Mouse (Mus musculus): Measurements from ENCODE around the gene Mfn2. TPM values are rescaled to one million over a fixed set of nuclear protein-coding genes. Genes with fewer than 3 reads are reported as not detected.
A peak's percentile ranks its signal among the peaks of the same experiment; 100 is the strongest.

Mfn2 gene
- polyA plus RNA-seq, 1 experiment from 2014 or later, result 77.2 TPM

GRCm38 (mm10) chr4:147936331-147936954 is 31.9 kb upstream of the Mfn2 start, which contains the start of gene Plod1:
Gene Plod1 (minus strand): TSS chr4:147936767.
- no peaks in the 10 kb centered on the region for H3K36me3 ChIP-seq
- peaks cover 14% of the 10 kb centered on the region for H3K4me1 ChIP-seq
- peak within 1 kb of the TSS; percentile 90 for H3K4me2 ChIP-seq (replicated peaks)
- H3K9ac ChIP-seq (replicated peaks), result peak within 1 kb of the TSS; percentile 54
- no peaks in the 10 kb centered on the region for H3K27me3 ChIP-seq
- no peaks in the 10 kb centered on the region for H3K9me3 ChIP-seq
- under 1% methylated on average over 43 of the region's 51 CpGs for WGBS
- peak within 1 kb of the TSS; percentile 53 for H3K4me3 ChIP-seq
- ATAC-seq (replicated peaks), result peak; percentile 41
- H3K27ac ChIP-seq (replicated peaks), result peak within 1 kb of the TSS; percentile 33; the same call in 1 of the 2 replicates

GRCm38 (mm10) chr4:147935904-147936303 is 31.4 kb upstream of the Mfn2 start:
- WGBS, result 20% methylated on average over 9 of the region's 9 CpGs
- Histone ChIP-seq H3K4me1 (peaks cover 12% of the 10 kb centered on the region), H3K27me3 (no peaks in the 10 kb centered on the region), H3K9ac (replicated peaks) (peak overlapping the region; percentile 54; the same call in 1 of the 2 replicates), H3K4me3 (peak overlapping the region; percentile 53), H3K9me3 (no peaks in the 10 kb centered on the region), H3K27ac (replicated peaks) (no peak overlapping the region), H3K4me2 (replicated peaks) (peak overlapping the region; percentile 90), H3K36me3 (no peaks in the 10 kb centered on the region)
- ATAC-seq (replicated peaks), result no peak

- ATAC-seq (replicated peaks), result no peak
- Histone ChIP-seq H3K9ac (replicated peaks) (no peak overlapping the region), H3K4me1 (peaks cover 4% of the 10 kb centered on the region; the same call in 1 of the 2 replicates), H3K9me3 (no peaks in the 10 kb centered on the region), H3K27me3 (no peaks in the 10 kb centered on the region), H3K36me3 (no peaks in the 10 kb centered on the region), H3K4me3 (no peak overlapping the region), H3K4me2 (replicated peaks) (no peak overlapping the region), H3K27ac (replicated peaks) (no peak overlapping the region)
- 76% methylated on average over 4 of the region's 4 CpGs for WGBS
Observed at GRCm38 (mm10) chr4:147934611-147935010, 30.1 kb upstream of the Mfn2 start.

- H3K4me2 ChIP-seq (replicated peaks), result no peak overlapping the region
- ATAC-seq (replicated peaks), result no peak
- no peak overlapping the region for H3K27ac ChIP-seq (replicated peaks)
- H3K9ac ChIP-seq (replicated peaks), result no peak overlapping the region
- no peaks in the 10 kb centered on the region for H3K27me3 ChIP-seq
- peaks cover 3% of the 10 kb centered on the region; the same call in 1 of the 2 replicates for H3K4me1 ChIP-seq
- no peaks in the 10 kb centered on the region for H3K36me3 ChIP-seq
- WGBS, result 50% methylated on average over 3 of the region's 3 CpGs
- H3K4me3 ChIP-seq, result no peak overlapping the region
- H3K9me3 ChIP-seq, result no peaks in the 10 kb centered on the region
Observed at GRCm38 (mm10) chr4:147934134-147934533, 29.6 kb upstream of the Mfn2 start.

- no peak for ATAC-seq (replicated peaks)
- Histone ChIP-seq H3K27me3 (no peaks in the 10 kb centered on the region), H3K36me3 (no peaks in the 10 kb centered on the region), H3K27ac (replicated peaks) (no peak overlapping the region), H3K4me2 (replicated peaks) (no peak overlapping the region), H3K9ac (replicated peaks) (no peak overlapping the region), H3K4me3 (no peak overlapping the region), H3K4me1 (no peaks in the 10 kb centered on the region), H3K9me3 (no peaks in the 10 kb centered on the region)
- WGBS, result 95% methylated on average over 14 of the region's 14 CpGs
Observed at GRCm38 (mm10) chr4:147930946-147931345, 26.4 kb upstream of the Mfn2 start.

GRCm38 (mm10) chr4:147928540-147928939 is 24.0 kb upstream of the Mfn2 start:
- WGBS, result 58% methylated on average over 7 of the region's 7 CpGs
- Histone ChIP-seq H3K4me3 (no peak overlapping the region), H3K27me3 (no peaks in the 10 kb centered on the region), H3K4me2 (replicated peaks) (no peak overlapping the region), H3K9me3 (no peaks in the 10 kb centered on the region), H3K27ac (replicated peaks) (no peak overlapping the region), H3K4me1 (no peaks in the 10 kb centered on the region), H3K36me3 (no peaks in the 10 kb centered on the region), H3K9ac (replicated peaks) (no peak overlapping the region)
- peak; percentile 51; the same call in 1 of the 2 replicates for ATAC-seq (replicated peaks)

GRCm38 (mm10) chr4:147928136-147928535 is 23.6 kb upstream of the Mfn2 start:
- Histone ChIP-seq H3K9ac (replicated peaks) (no peak overlapping the region), H3K9me3 (no peaks in the 10 kb centered on the region), H3K4me3 (no peak overlapping the region), H3K27ac (replicated peaks) (no peak overlapping the region), H3K36me3 (no peaks in the 10 kb centered on the region), H3K27me3 (no peaks in the 10 kb centered on the region), H3K4me1 (no peaks in the 10 kb centered on the region), H3K4me2 (replicated peaks) (no peak overlapping the region)
- ATAC-seq (replicated peaks), result no peak
- WGBS, result 9% methylated on average over 8 of the region's 9 CpGs

- Histone ChIP-seq H3K9ac (replicated peaks) (no peak overlapping the region), H3K4me2 (replicated peaks) (no peak overlapping the region), H3K36me3 (no peaks in the 10 kb centered on the region), H3K27ac (replicated peaks) (no peak overlapping the region), H3K27me3 (no peaks in the 10 kb centered on the region), H3K9me3 (no peaks in the 10 kb centered on the region), H3K4me1 (no peaks in the 10 kb centered on the region), H3K4me3 (no peak overlapping the region)
- 45% methylated on average over 8 of the region's 8 CpGs for WGBS
- ATAC-seq (replicated peaks), result no peak
Observed at GRCm38 (mm10) chr4:147927705-147928104, 23.2 kb upstream of the Mfn2 start.

- no peak overlapping the region for H3K4me3 ChIP-seq
- H3K36me3 ChIP-seq, result no peaks in the 10 kb centered on the region
- no peak overlapping the region for H3K27ac ChIP-seq (replicated peaks)
- H3K9me3 ChIP-seq, result no peaks in the 10 kb centered on the region
- no peak overlapping the region for H3K9ac ChIP-seq (replicated peaks)
- H3K27me3 ChIP-seq, result no peaks in the 10 kb centered on the region
- no peaks in the 10 kb centered on the region for H3K4me1 ChIP-seq
- no peak for ATAC-seq (replicated peaks)
- 81% methylated on average over 11 of the region's 11 CpGs for WGBS
- no peak overlapping the region for H3K4me2 ChIP-seq (replicated peaks)
Observed at GRCm38 (mm10) chr4:147922341-147922740, 17.8 kb upstream of the Mfn2 start.

GRCm38 (mm10) chr4:147920973-147921372 is 16.5 kb upstream of the Mfn2 start:
- 26% methylated on average over 10 of the region's 10 CpGs for WGBS
- Histone ChIP-seq H3K4me2 (replicated peaks) (no peak overlapping the region), H3K27me3 (no peaks in the 10 kb centered on the region), H3K9me3 (no peaks in the 10 kb centered on the region), H3K27ac (replicated peaks) (no peak overlapping the region), H3K9ac (replicated peaks) (no peak overlapping the region), H3K4me3 (no peak overlapping the region), H3K4me1 (no peaks in the 10 kb centered on the region), H3K36me3 (no peaks in the 10 kb centered on the region)
- ATAC-seq (replicated peaks), result 0 out of 2 replicates have a peak, but pooled peaks have one; percentile 41

GRCm38 (mm10) chr4:147918459-147919121 is 14.1 kb upstream of the Mfn2 start:
- Histone ChIP-seq H3K9ac (replicated peaks) (no peak overlapping the region), H3K9me3 (no peaks in the 10 kb centered on the region), H3K4me2 (replicated peaks) (no peak overlapping the region), H3K4me1 (no peaks in the 10 kb centered on the region), H3K27me3 (no peaks in the 10 kb centered on the region), H3K27ac (replicated peaks) (no peak overlapping the region), H3K4me3 (no peak overlapping the region), H3K36me3 (no peaks in the 10 kb centered on the region)
- no peak for ATAC-seq (replicated peaks)
- WGBS, result 57% methylated on average over 7 of the region's 7 CpGs

- Histone ChIP-seq H3K9me3 (no peaks in the 10 kb centered on the region), H3K9ac (replicated peaks) (no peak overlapping the region), H3K36me3 (no peaks in the 10 kb centered on the region), H3K4me3 (no peak overlapping the region), H3K4me1 (peaks cover 4% of the 10 kb centered on the region), H3K4me2 (replicated peaks) (no peak overlapping the region), H3K27me3 (no peaks in the 10 kb centered on the region), H3K27ac (replicated peaks) (no peak overlapping the region)
- ATAC-seq (replicated peaks), result no peak
- 91% methylated on average over 5 of the region's 5 CpGs for WGBS
Observed at GRCm38 (mm10) chr4:147909486-147909885, 5.0 kb upstream of the Mfn2 start.

Measured in forebrain, embryonic 15.5 days (tissue).